Mouse (Mus musculus): ENCODE results near the gene Selenow. TPM values are rescaled to one million over a fixed set of nuclear protein-coding genes. Genes with fewer than 3 reads are reported as not detected.

Selenow gene
- total and polyA plus RNA-seq, 2 experiments from 2014 or later: 404 to 632 TPM

GRCm38 (mm10) chr7:15956143-15956542 is 33.9 kb upstream of the Selenow start:
- H3K9ac ChIP-seq (replicated peaks; ENCODE audit: low read depth, low read length): no peak overlapping the region
- peak; percentile 26 for DNase-seq (ENCODE audit: low spot score)
- 48% methylated on average over 5 of the region's 5 CpGs for WGBS
- H3K4me3 ChIP-seq (ENCODE audit: low read depth, low read length): no peak overlapping the region
- H3K4me2 ChIP-seq (ENCODE audit: low read depth, low read length): no peak overlapping the region
- H3K27ac ChIP-seq (ENCODE audit: low read depth): peak overlapping the region; percentile 82
- H3K27me3 ChIP-seq (ENCODE audit: control insufficient read depth, insufficient read depth, low read length): no peaks in the 10 kb centered on the region
- H3K4me1 ChIP-seq (ENCODE audit: control insufficient read depth, insufficient read depth): no peaks in the 10 kb centered on the region
- H3K9me3 ChIP-seq (replicated peaks; ENCODE audit: control insufficient read depth, low read length): no peaks in the 10 kb centered on the region
- ATAC-seq (ENCODE audit: insufficient read depth, low read depth): no peak
- H3K36me3 ChIP-seq (replicated peaks; ENCODE audit: control insufficient read depth, insufficient read depth, low read length): peaks cover 69% of the 10 kb centered on the region
- TF ChIP-seq CTCF (IDR thresholded peaks at IDR 0.05; ENCODE audit: low read depth) (peak; percentile 18; the same call in 1 of the 2 replicates), EP300 (IDR thresholded peaks at IDR 0.05; ENCODE audit: low read depth) (no peak)

DNA sequence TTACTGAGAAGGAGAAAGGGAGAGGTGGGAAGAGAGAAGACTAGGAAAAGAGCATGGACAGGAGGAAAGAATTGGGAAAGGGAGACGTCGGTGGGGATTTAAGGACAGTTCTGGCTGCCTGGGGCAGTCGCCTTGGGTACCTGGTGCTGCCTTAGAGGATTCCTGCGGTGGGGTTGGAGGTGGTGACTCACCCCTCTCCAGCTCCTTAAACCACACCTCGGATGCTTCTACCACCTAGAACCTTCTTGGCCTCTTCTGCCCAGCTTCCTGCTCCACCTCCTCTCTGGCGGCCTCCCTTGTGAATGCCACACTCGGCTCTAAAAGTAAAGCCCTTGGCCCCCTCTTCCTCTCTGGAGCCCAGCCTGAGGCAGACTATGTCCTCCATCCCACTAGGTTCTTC is 33.3 kb upstream of the Selenow start:
- 34% methylated on average over 7 of the region's 7 CpGs for WGBS
- Histone ChIP-seq H3K4me1 (ENCODE audit: control insufficient read depth, insufficient read depth) (no peaks in the 10 kb centered on the region), H3K27ac (ENCODE audit: low read depth) (peak overlapping the region; percentile 82), H3K9ac (replicated peaks; ENCODE audit: low read depth, low read length) (no peak overlapping the region), H3K4me3 (ENCODE audit: low read depth, low read length) (no peak overlapping the region), H3K27me3 (ENCODE audit: control insufficient read depth, insufficient read depth, low read length) (no peaks in the 10 kb centered on the region), H3K9me3 (replicated peaks; ENCODE audit: control insufficient read depth, low read length) (no peaks in the 10 kb centered on the region), H3K36me3 (replicated peaks; ENCODE audit: control insufficient read depth, insufficient read depth, low read length) (peaks cover 76% of the 10 kb centered on the region), H3K4me2 (ENCODE audit: low read depth, low read length) (0 out of 2 replicates have a peak overlapping the region, but pooled peaks have one; percentile 20)
- ATAC-seq (ENCODE audit: insufficient read depth, low read depth): peak; percentile 27
- no peak for DNase-seq (ENCODE audit: low spot score)
- no peak for TF ChIP-seq EP300 (IDR thresholded peaks at IDR 0.05; ENCODE audit: low read depth)

DNA sequence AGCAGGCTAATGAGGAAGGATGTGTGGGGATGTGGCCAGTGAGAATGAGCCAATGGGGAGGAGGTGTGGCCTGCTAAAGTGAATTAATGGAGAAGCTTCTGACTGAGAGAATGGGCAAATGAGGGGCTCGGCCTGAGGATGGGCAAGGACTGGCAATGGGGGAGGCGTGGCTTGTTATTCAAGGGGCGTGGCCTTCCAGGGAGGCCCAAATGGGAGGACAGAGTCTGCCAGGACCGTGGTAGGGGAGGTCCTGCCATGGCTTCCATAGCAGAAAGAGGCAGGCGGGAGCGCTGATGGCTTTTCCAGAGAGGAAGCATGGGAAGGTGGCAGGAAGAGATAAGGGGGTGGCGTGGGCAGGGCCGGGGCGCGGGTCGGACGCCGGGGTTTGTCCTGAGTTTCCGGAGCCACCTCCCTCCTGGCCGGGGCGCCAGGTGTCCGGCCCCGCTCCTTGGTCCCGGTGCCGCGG is 32.8 kb upstream of the Selenow start:
- WGBS: 15% methylated on average over 17 of the region's 21 CpGs
- Histone ChIP-seq H3K36me3 (replicated peaks; ENCODE audit: control insufficient read depth, insufficient read depth, low read length) (peaks cover 79% of the 10 kb centered on the region), H3K27ac (ENCODE audit: low read depth) (peak overlapping the region; percentile 82), H3K4me1 (ENCODE audit: control insufficient read depth, insufficient read depth) (no peaks in the 10 kb centered on the region), H3K4me2 (ENCODE audit: low read depth, low read length) (0 out of 2 replicates have a peak overlapping the region, but pooled peaks have one; percentile 20), H3K9me3 (replicated peaks; ENCODE audit: control insufficient read depth, low read length) (no peaks in the 10 kb centered on the region), H3K4me3 (ENCODE audit: low read depth, low read length) (no peak overlapping the region), H3K9ac (replicated peaks; ENCODE audit: low read depth, low read length) (no peak overlapping the region), H3K27me3 (ENCODE audit: control insufficient read depth, insufficient read depth, low read length) (no peaks in the 10 kb centered on the region)
- peak; percentile 75 for DNase-seq (ENCODE audit: low spot score)
- TF ChIP-seq EP300 (IDR thresholded peaks at IDR 0.05; ENCODE audit: low read depth) (peak; percentile 96), CTCF (IDR thresholded peaks at IDR 0.05; ENCODE audit: low read depth) (no peak)
- peak; percentile 76 for ATAC-seq (ENCODE audit: insufficient read depth, low read depth)

DNA sequence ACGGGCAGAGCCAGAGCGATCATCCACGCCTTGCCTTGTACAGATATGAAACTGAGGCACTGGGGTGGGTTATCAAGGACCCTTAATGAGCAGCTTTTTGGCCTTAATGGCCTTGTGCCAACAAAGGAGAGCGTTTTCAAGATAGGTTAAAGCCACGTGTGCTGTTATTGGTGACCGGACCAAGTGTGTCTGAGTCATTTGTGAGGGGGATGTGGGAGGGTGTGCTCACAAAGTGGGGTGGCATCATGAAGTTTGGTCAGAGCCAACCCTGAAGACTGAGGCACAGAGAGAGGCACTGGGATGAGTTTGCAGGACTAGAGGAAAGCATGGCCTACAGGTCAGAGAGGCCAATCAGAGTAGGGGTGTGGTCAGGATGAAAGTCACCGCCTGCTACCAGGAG is 32.2 kb upstream of the Selenow start:
- Histone ChIP-seq H3K4me1 (ENCODE audit: control insufficient read depth, insufficient read depth) (no peaks in the 10 kb centered on the region), H3K4me3 (ENCODE audit: low read depth, low read length) (no peak overlapping the region), H3K9me3 (replicated peaks; ENCODE audit: control insufficient read depth, low read length) (no peaks in the 10 kb centered on the region), H3K36me3 (replicated peaks; ENCODE audit: control insufficient read depth, insufficient read depth, low read length) (peaks cover 79% of the 10 kb centered on the region), H3K9ac (replicated peaks; ENCODE audit: low read depth, low read length) (no peak overlapping the region), H3K27me3 (ENCODE audit: control insufficient read depth, insufficient read depth, low read length) (no peaks in the 10 kb centered on the region), H3K27ac (ENCODE audit: low read depth) (peak overlapping the region; percentile 40), H3K4me2 (ENCODE audit: low read depth, low read length) (no peak overlapping the region)
- ATAC-seq (ENCODE audit: insufficient read depth, low read depth) (peak; percentile 6; the same call in 1 of the 2 replicates), DNase-seq (ENCODE audit: low spot score) (no peak)
- 70% methylated on average over 7 of the region's 7 CpGs for WGBS
- no peak for TF ChIP-seq EP300 (IDR thresholded peaks at IDR 0.05; ENCODE audit: low read depth)
- no peak for TF ChIP-seq CTCF (IDR thresholded peaks at IDR 0.05; ENCODE audit: low read depth)

DNA sequence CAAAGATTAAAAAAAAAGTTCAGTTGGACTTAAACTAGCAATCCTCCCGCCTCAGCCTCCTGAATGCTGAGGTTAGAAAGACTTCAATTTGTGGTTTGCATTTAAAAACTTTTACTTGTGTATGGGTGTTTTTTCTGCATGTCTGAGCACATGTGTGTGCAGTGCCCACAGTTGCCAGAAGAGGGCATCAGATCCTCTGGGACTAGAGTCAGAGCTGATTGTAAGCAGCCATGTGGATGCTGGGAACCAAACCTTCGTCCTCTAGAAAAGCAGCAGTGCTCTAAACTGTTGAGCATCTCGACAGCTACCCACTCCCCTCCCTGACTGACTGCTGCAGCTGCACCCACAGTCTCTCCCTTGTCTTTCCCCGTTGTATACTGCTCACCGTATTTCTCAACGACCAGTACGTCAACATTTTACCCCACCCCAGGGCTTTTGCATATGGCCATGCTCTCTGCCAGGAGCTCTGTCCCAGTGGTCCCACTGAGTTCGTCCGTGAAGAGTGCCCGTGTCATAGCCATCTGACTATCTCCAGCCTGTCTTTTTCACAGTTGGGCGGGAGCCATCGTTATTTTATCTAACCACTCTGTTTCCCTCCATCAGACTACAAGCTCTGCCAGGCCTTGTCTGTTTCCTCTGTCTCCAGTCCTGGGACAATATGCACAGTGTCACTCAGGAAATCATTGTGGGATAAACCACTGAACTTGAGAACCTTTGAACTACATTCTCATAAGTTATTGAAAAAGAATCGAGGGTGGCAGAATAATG is 31.3 kb upstream of the Selenow start:
- ATAC-seq (ENCODE audit: insufficient read depth, low read depth): no peak
- peaks cover 73% of the 10 kb centered on the region for H3K36me3 ChIP-seq (replicated peaks; ENCODE audit: control insufficient read depth, insufficient read depth, low read length)
- DNase-seq (ENCODE audit: low spot score): no peak
- H3K27ac ChIP-seq (ENCODE audit: low read depth): no peak overlapping the region
- H3K4me2 ChIP-seq (ENCODE audit: low read depth, low read length): no peak overlapping the region
- TF ChIP-seq EP300 (IDR thresholded peaks at IDR 0.05; ENCODE audit: low read depth) (no peak), CTCF (IDR thresholded peaks at IDR 0.05; ENCODE audit: low read depth) (peak; percentile 38)
- H3K9ac ChIP-seq (replicated peaks; ENCODE audit: low read depth, low read length): no peak overlapping the region
- no peak overlapping the region for H3K4me3 ChIP-seq (ENCODE audit: low read depth, low read length)
- H3K4me1 ChIP-seq (ENCODE audit: control insufficient read depth, insufficient read depth): no peaks in the 10 kb centered on the region
- H3K27me3 ChIP-seq (ENCODE audit: control insufficient read depth, insufficient read depth, low read length): no peaks in the 10 kb centered on the region
- no peaks in the 10 kb centered on the region for H3K9me3 ChIP-seq (replicated peaks; ENCODE audit: control insufficient read depth, low read length)
- WGBS: 81% methylated on average over 13 of the region's 13 CpGs
